Mouse (Mus musculus) megakaryocyte, embryonic 14.5 days (primary cell): ENCODE data around the gene Dcaf10.

Source experiments
- FLI1 ChIP-seq: IDR thresholded peaks from 2 replicates; pipeline ENCODE4 v1.6.1; 2012; ENCODE audit warnings: low read length, inconsistent platforms, mixed read lengths
- GATA1 ChIP-seq: IDR thresholded peaks from 3 replicates; pipeline ENCODE4 v1.6.1; 2012; ENCODE audit warnings: mixed read lengths, low read length, inconsistent platforms, borderline replicate concordance

DNA sequence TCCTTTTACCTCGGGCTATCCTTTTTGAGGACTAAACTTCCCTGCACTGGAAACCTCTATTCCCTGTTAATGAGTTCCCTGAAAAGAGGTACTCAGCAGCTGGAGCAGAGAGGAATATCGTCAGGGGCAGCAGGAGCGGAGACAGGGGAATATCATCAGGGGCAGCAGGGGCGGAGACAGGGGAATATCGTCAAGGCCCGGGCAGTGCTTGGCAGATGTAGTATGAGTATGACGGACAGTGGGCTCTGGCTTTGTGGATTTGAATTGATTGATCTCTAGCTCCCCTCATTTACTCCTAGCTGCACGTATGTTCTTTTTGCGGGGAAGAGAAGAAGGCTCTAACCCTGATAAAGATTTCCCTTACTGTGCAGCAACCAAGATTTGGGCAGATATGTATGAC is 675 bp upstream of the Dcaf10 start:
- TF ChIP-seq FLI1 (no peak), GATA1 (no peak)
